Mouse (Mus musculus) splenic B cell, adult 2 months (primary cell): ENCODE results near the gene Bpifa6.

Experiments used
- DNase-seq: peaks from one replicate; pipeline ENCODE4 v3.0.0-alpha.2; 2011; ENCODE audit warnings: low read depth, low spot score
- H3K27me3 ChIP-seq: 2 replicates; pipeline ENCODE4 v1.6.1; 2012; ENCODE audit warnings: mild to moderate bottlenecking, low read length, moderate library complexity, mixed read lengths; ENCODE audit not compliant: control insufficient read depth, poor library complexity, insufficient read depth, severe bottlenecking
- H3K36me3 ChIP-seq: 2 replicates; pipeline ENCODE4 v1.6.1; 2012; ENCODE audit warnings: mild to moderate bottlenecking, low read length, moderate library complexity, mixed read lengths; ENCODE audit not compliant: control insufficient read depth, poor library complexity, insufficient read depth, severe bottlenecking

The Bpifa6 gene

GRCm38 (mm10) chr2:153974582-153974981 lies at the start of gene Bpifa6:
Gene Bpifa6 (plus strand): TSS chr2:153974945.
- DNase-seq = no peak
- Histone ChIP-seq H3K36me3 (no peaks in the 10 kb centered on the region), H3K27me3 (no peaks in the 10 kb centered on the region)

DNA sequence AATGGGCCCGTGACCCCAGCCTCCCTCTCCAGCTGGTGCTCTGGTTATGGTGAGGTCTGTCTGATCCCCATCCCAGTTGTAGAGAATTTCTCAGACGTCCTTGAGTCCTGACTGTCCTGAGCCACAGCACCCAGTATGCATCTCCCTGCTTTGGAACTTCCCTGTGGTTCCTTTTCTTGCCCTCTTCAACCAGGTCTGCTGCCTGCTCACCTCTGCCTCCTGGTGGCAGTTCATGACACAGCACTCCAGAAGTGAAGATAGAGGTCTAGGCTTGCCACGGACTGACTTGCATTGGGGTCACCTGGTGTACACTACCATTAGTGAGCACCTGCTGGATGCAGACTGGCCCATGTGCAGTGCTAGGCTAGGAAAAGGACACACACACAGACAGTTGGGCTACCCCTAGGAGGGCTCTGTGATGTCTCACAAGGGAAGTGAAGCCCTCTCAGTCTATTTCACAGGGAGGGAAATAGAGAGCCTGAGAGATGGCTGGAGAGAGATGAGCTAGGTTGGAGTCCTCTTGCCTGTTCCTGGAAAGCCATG lies 44.8 kb upstream of the Bpifa6 start:
- Histone ChIP-seq H3K36me3 (no peaks in the 10 kb centered on the region), H3K27me3 (no peaks in the 10 kb centered on the region)
- DNase-seq = peak; percentile 64

GRCm38 (mm10) chr2:153931125-153931524 lies 43.6 kb upstream of the Bpifa6 start:
- DNase-seq = no peak
- H3K36me3 ChIP-seq = no peaks in the 10 kb centered on the region
- H3K27me3 ChIP-seq = no peaks in the 10 kb centered on the region

GRCm38 (mm10) chr2:153933311-153933710 lies 41.4 kb upstream of the Bpifa6 start:
- no peak for DNase-seq
- no peaks in the 10 kb centered on the region for H3K36me3 ChIP-seq

GRCm38 (mm10) chr2:153935348-153935747 lies 39.4 kb upstream of the Bpifa6 start:
- Histone ChIP-seq H3K27me3 (no peaks in the 10 kb centered on the region), H3K36me3 (no peaks in the 10 kb centered on the region)
- no peak for DNase-seq

More at GRCm38 (mm10) chr2:153933311-153933710, 41.4 kb upstream of the Bpifa6 start:
- no peaks in the 10 kb centered on the region for H3K27me3 ChIP-seq

GRCm38 (mm10) chr2:153937843-153938242 lies 36.9 kb upstream of the Bpifa6 start, which contains the start of gene Bpifb4:
Gene Bpifb4 (plus strand): TSS chr2:153938212.
- H3K27me3 ChIP-seq = no peaks in the 10 kb centered on the region
- H3K36me3 ChIP-seq = no peaks in the 10 kb centered on the region
- DNase-seq = no peak

DNA sequence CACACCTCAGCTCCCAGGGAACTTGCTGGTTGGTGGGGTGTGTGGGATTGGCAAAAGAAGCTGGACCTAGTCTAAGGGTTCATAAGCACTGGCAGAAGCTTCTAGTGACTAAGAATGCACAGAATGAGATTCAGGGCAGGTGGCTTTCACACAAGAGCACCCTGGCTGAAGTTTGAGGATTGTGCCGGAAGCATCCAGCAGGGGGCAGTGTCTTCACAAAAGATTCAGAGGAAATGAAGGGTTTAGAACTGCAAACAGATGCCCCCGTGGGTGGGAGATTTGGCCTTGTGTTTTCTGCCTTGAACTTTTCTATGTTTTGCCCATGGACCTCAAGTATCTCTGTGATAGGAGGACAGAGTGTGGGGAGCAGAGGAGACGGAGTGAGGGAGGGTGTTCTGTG lies 31.2 kb upstream of the Bpifa6 start:
- Histone ChIP-seq H3K36me3 (no peaks in the 10 kb centered on the region), H3K27me3 (no peaks in the 10 kb centered on the region)
- peak; percentile 64 for DNase-seq

- no peak for DNase-seq
- H3K27me3 ChIP-seq = no peaks in the 10 kb centered on the region
- H3K36me3 ChIP-seq = no peaks in the 10 kb centered on the region
Observed at GRCm38 (mm10) chr2:153944567-153944966, 30.2 kb upstream of the Bpifa6 start.

GRCm38 (mm10) chr2:153952897-153953296 lies 21.8 kb upstream of the Bpifa6 start:
- DNase-seq = peak; percentile 76
- no peaks in the 10 kb centered on the region for H3K36me3 ChIP-seq
- H3K27me3 ChIP-seq = no peaks in the 10 kb centered on the region

GRCm38 (mm10) chr2:153953836-153954235 lies 20.9 kb upstream of the Bpifa6 start:
- peak; percentile 74 for DNase-seq
- no peaks in the 10 kb centered on the region for H3K27me3 ChIP-seq
- no peaks in the 10 kb centered on the region for H3K36me3 ChIP-seq

- H3K27me3 ChIP-seq = no peaks in the 10 kb centered on the region
- H3K36me3 ChIP-seq = no peaks in the 10 kb centered on the region
- DNase-seq = no peak
Observed at GRCm38 (mm10) chr2:153962821-153963331, 11.9 kb upstream of the Bpifa6 start.

DNA sequence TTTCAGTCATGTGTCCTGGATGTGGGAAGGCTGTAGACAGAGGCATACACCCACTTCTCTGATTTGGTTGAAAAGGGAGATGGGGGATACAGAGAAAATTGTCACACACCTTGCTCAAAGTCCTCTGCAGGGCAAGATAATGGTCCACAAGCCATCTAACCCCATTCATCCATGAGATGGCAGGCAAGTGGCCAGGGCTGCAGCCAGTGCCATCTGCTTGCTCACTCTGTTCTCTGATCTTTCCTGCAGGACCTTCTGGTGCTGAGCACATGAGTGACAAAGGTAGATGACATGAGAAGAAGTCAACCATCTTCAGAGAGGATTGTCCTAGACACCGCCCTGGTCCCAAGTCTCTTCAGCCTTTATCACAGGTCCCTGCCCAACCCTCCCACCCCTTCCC lies 11.4 kb upstream of the Bpifa6 start:
- Histone ChIP-seq H3K36me3 (no peaks in the 10 kb centered on the region), H3K27me3 (no peaks in the 10 kb centered on the region)
- no peak for DNase-seq

DNA sequence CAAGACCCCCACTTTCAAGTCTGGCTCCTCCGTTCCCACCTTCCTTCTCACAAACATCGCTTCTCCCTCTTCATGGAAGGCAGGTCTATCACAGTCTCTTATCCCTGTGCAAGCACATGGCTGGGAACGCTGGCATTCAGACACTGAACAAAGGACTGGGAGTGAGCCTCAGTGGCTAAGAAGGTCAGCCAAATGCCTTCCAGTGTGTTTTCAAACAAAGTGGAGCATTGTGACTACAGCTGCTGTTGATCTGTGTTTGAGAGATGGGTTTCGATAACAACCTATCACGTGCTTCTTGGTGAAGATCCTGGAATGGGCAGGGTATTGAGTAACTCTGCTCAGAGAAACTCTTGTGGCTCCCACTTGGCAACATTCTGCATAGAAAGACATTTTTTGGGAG lies 4.5 kb upstream of the Bpifa6 start:
- no peak for DNase-seq
- no peaks in the 10 kb centered on the region for H3K27me3 ChIP-seq
- H3K36me3 ChIP-seq = no peaks in the 10 kb centered on the region

GRCm38 (mm10) chr2:153995770-153996169 lies 21.0 kb downstream of the Bpifa6 start:
- Histone ChIP-seq H3K27me3 (no peaks in the 10 kb centered on the region), H3K36me3 (no peaks in the 10 kb centered on the region)
- DNase-seq = peak; percentile 65

- no peak for DNase-seq
- H3K36me3 ChIP-seq = no peaks in the 10 kb centered on the region
- H3K27me3 ChIP-seq = no peaks in the 10 kb centered on the region
Observed at GRCm38 (mm10) chr2:154000501-154000900, 25.8 kb downstream of the Bpifa6 start.

GRCm38 (mm10) chr2:154001056-154001455 lies 26.3 kb downstream of the Bpifa6 start:
- DNase-seq = no peak
- H3K36me3 ChIP-seq = no peaks in the 10 kb centered on the region
- H3K27me3 ChIP-seq = no peaks in the 10 kb centered on the region
